Mouse (Mus musculus) hindlimb bud, embryonic 11.5 days (tissue): ENCODE data around the gene Entpd1.

Source experiments
- DNase-seq: peaks from one replicate; pipeline ENCODE4 v3.0.0-alpha.2; 2012; ENCODE audit warnings: low read depth, low spot score; ENCODE audit errors: extremely low spot score

The Entpd1 gene

GRCm38 (mm10) chr19:40625935-40626334 is 13.8 kb downstream of the Entpd1 start:
- DNase-seq = no peak

- no peak for DNase-seq
Measured at GRCm38 (mm10) chr19:40628950-40629349, 16.8 kb downstream of the Entpd1 start.

- no peak for DNase-seq
Measured at GRCm38 (mm10) chr19:40630096-40630495, 17.9 kb downstream of the Entpd1 start.

- no peak for DNase-seq
Measured at GRCm38 (mm10) chr19:40630606-40631005, 18.4 kb downstream of the Entpd1 start.

- DNase-seq = no peak
Measured at GRCm38 (mm10) chr19:40632193-40632592, 20.0 kb downstream of the Entpd1 start.

GRCm38 (mm10) chr19:40632668-40633067 is 20.5 kb downstream of the Entpd1 start:
- no peak for DNase-seq

- no peak for DNase-seq
Measured at GRCm38 (mm10) chr19:40633144-40633543, 21.0 kb downstream of the Entpd1 start.

GRCm38 (mm10) chr19:40637091-40637490 is 24.9 kb downstream of the Entpd1 start:
- no peak for DNase-seq

GRCm38 (mm10) chr19:40637601-40638000 is 25.4 kb downstream of the Entpd1 start:
- DNase-seq = no peak

GRCm38 (mm10) chr19:40638582-40638981 is 26.4 kb downstream of the Entpd1 start:
- DNase-seq = no peak

- no peak for DNase-seq
Measured at GRCm38 (mm10) chr19:40639729-40640304, 27.7 kb downstream of the Entpd1 start.

- no peak for DNase-seq
Measured at GRCm38 (mm10) chr19:40640799-40641198, 28.6 kb downstream of the Entpd1 start.

- DNase-seq = no peak
Measured at GRCm38 (mm10) chr19:40643846-40644245, 31.7 kb downstream of the Entpd1 start.

- DNase-seq = no peak
Measured at GRCm38 (mm10) chr19:40646379-40646778, 34.2 kb downstream of the Entpd1 start.

GRCm38 (mm10) chr19:40647319-40648158 is 35.4 kb downstream of the Entpd1 start:
- DNase-seq = no peak

GRCm38 (mm10) chr19:40650090-40650489 is 37.9 kb downstream of the Entpd1 start:
- no peak for DNase-seq

GRCm38 (mm10) chr19:40656207-40656606 is 44.0 kb downstream of the Entpd1 start:
- no peak for DNase-seq

- DNase-seq = no peak
Measured at GRCm38 (mm10) chr19:40658281-40658680, 46.1 kb downstream of the Entpd1 start.

- no peak for DNase-seq
Measured at GRCm38 (mm10) chr19:40658935-40659334, 46.8 kb downstream of the Entpd1 start.

GRCm38 (mm10) chr19:40659651-40660478 is 47.7 kb downstream of the Entpd1 start:
- DNase-seq = no peak

- no peak for DNase-seq
Measured at GRCm38 (mm10) chr19:40660510-40660909, 48.3 kb downstream of the Entpd1 start.

- DNase-seq = no peak
Measured at GRCm38 (mm10) chr19:40661108-40661507, 48.9 kb downstream of the Entpd1 start.
